Mouse (Mus musculus) urinary bladder, postnatal 0 days (tissue): Measurements from ENCODE around the gene Mfap3. TPM values are rescaled to one million over a fixed set of nuclear protein-coding genes. Genes with fewer than 3 reads are reported as not detected.

Source experiments
- polyA plus RNA-seq: library from polyadenylated mRNA; unstranded; fragments of >200 nt; fragmentation: Nextera tagmentation; extraction: Ambion mirVana; gene quantifications from 2 replicates; pipeline ENCODE4 v1.2.1, GENCODE M21; 2015

Mfap3 gene
- 28.2 and 30.0 TPM in 2 replicates for polyA plus RNA-seq

DNA sequence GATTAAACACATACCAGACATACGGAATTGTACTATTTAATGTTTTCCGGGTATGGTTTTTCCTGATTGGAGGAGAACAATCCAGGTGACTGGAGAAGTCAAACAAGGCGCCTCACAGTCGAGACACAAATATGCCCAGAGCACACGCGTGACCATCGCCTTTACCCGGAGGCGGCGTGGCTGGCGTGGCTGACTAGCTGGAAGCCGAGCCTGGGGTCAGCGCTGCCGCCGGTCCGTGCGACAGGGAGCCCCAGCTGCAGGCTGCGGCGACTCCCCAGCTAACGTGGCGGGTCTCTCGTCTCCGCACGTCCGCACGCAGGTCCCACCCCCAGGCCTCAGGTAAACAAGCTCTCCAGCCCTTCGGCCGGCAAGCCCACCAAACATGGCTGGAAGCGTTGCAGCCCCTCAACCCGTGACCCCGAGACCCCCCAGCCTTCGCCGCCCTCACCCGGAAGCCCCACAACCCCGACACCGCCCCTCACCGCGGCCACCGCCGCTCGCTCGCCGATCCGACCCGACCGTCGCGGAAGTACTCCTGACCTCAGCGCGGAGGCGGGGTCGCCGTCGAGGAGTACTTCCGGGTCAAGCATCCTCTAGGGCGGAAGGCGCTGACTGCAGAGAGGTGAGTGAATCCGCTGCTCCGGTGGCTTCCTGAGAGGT lies at the start of gene Mfap3, which contains the start of gene Fam114a2:
TSS of gene Mfap3 (plus strand) at position 574 of the 660 bp plus-strand sequence.
TSS of gene Fam114a2 (minus strand) at position 527 of the 660 bp plus-strand sequence.

Other genes with a start within 250 kb of the Mfap3 start
- 52.3 and 53.1 TPM in 2 replicates for gene Fam114a2, start within 50 bp of the Mfap3 start, polyA plus RNA-seq
- 13.5 and 14.0 TPM in 2 replicates for gene Galnt10, start 126.8 kb downstream of the Mfap3 start, polyA plus RNA-seq